Comparison of ENCODE assay signal across 12 mouse cellular contexts in the genomic region with DNA sequence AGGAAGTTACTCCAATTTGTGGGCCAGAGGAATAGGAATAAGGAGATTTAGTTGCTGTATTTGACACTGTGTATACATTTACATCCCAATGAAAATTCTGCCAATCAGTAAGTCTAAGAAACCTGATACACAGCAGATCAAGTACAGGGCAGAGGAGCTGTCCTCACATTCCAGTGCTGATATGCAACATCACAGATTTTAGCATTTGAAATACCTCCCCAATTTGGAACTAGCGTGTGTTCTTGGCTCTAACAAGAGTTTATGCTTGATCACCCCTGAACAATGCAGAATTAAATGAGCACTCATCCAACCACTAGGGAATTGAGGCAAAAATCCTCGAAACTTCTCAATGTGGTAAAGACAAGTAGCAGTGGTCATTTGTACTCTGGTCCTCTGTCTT.
DNase-seq lines count a peak whose midpoint lies in the region; ATAC-seq and TF ChIP-seq lines count a peak whose summit lies in the region.
"Had no signal": no experiment of that assay in that cellular context is flagged by ENCODE, and none has a peak within 500 bp of the region (broad histone marks: within the 10 kb centered on the region; RNA-seq: fewer than 3 reads in every experiment).

No protein-coding gene starts in this region.

- H3K27ac ChIP-seq in lung, embryonic 14.5 days (ENCODE audit: low read depth) = no peak overlapping the region
- H3K27ac ChIP-seq in neural tube, embryonic 11.5 days (ENCODE audit: low read depth, low read length) = no peak overlapping the region
- H3K27ac ChIP-seq in thymus, adult 2 months (ENCODE audit: control insufficient read depth, insufficient read depth, low read length) = no peak overlapping the region
- H3K27ac ChIP-seq in liver, postnatal 0 days (ENCODE audit: low read depth) = no peak overlapping the region

- H3K4me3 ChIP-seq in lung, embryonic 14.5 days (ENCODE audit: low read depth, low read length) = no peak overlapping the region
- no peak overlapping the region for H3K4me3 ChIP-seq in lung, adult 2 months (replicated peaks; ENCODE audit: extremely low read depth, low read depth, low read length)
- no peak overlapping the region for H3K4me3 ChIP-seq in neural tube, embryonic 11.5 days (ENCODE audit: low read depth, low read length)
- no peak overlapping the region for H3K4me3 ChIP-seq in thymus, adult 2 months (ENCODE audit: control insufficient read depth, insufficient read depth, low read length)
- no peak overlapping the region for H3K4me3 ChIP-seq in liver, postnatal 0 days (ENCODE audit: low read depth, low read length)

- H3K36me3 ChIP-seq in lung, embryonic 14.5 days (ENCODE audit: insufficient read depth) = no peaks in the 10 kb centered on the region
- no peaks in the 10 kb centered on the region for H3K36me3 ChIP-seq in neural tube, embryonic 11.5 days (ENCODE audit: control insufficient read depth, insufficient read depth, low read length)
- no peaks in the 10 kb centered on the region for H3K36me3 ChIP-seq in thymus, adult 2 months (ENCODE audit: control insufficient read depth, insufficient read depth, low read length)
- H3K36me3 ChIP-seq in liver, postnatal 0 days (replicated peaks; ENCODE audit: insufficient read depth, low read length) = no peaks in the 10 kb centered on the region

- WGBS in lung, embryonic 14.5 days = 58% methylated on average over 2 of the region's 2 CpGs
- 59% methylated on average over 2 of the region's 2 CpGs for WGBS in lung, adult 2 months
- 41% methylated on average over 2 of the region's 2 CpGs for WGBS in neural tube, embryonic 11.5 days
- 71% methylated on average over 2 of the region's 2 CpGs for whole genome bisulfite sequencing in thymus, adult 2 months
- WGBS in liver, postnatal 0 days (ENCODE audit: insufficient replicate concordance) = 52% methylated on average over 2 of the region's 2 CpGs

- no peaks in the 10 kb centered on the region for H3K4me1 ChIP-seq in lung, embryonic 14.5 days (ENCODE audit: insufficient read depth)
- H3K4me1 ChIP-seq in lung, adult 2 months (ENCODE audit: control insufficient read depth, insufficient read depth, low read length) = peaks cover 2% of the 10 kb centered on the region; the same call in 1 of the 2 replicates
- H3K4me1 ChIP-seq in neural tube, embryonic 11.5 days (ENCODE audit: control insufficient read depth, insufficient read depth, low read length) = no peaks in the 10 kb centered on the region
- no peaks in the 10 kb centered on the region for H3K4me1 ChIP-seq in thymus, adult 2 months (replicated peaks; ENCODE audit: control insufficient read depth, insufficient read depth, low read length)
- no peaks in the 10 kb centered on the region for H3K4me1 ChIP-seq in liver, postnatal 0 days (ENCODE audit: insufficient read depth)

- ATAC-seq in lung, embryonic 14.5 days (ENCODE audit: insufficient read depth) = no peak
- ATAC-seq in neural tube, embryonic 11.5 days (ENCODE audit: insufficient read depth, low FRiP score, low TSS enrichment) = no peak
- no peak for ATAC-seq in liver, postnatal 0 days

- H3K4me2 ChIP-seq in lung, embryonic 14.5 days = no peak overlapping the region
- no peak overlapping the region for H3K4me2 ChIP-seq in neural tube, embryonic 11.5 days (ENCODE audit: low read depth)
- no peak overlapping the region for H3K4me2 ChIP-seq in liver, postnatal 0 days (ENCODE audit: low read depth, low read length)
- H3K4me2 ChIP-seq: heart, embryonic 11.5 days had no signal

- TF ChIP-seq EP300 in liver, postnatal 0 days (IDR thresholded peaks at IDR 0.05; ENCODE audit: low read depth) = no peak

- H3K27me3 ChIP-seq in lung, embryonic 14.5 days (ENCODE audit: insufficient read depth, low read length) = no peaks in the 10 kb centered on the region
- H3K27me3 ChIP-seq in neural tube, embryonic 11.5 days (ENCODE audit: control insufficient read depth, insufficient read depth, low read length) = no peaks in the 10 kb centered on the region
- H3K27me3 ChIP-seq in thymus, adult 2 months (ENCODE audit: control insufficient read depth, insufficient read depth, low read length) = no peaks in the 10 kb centered on the region
- no peaks in the 10 kb centered on the region for H3K27me3 ChIP-seq in liver, postnatal 0 days (ENCODE audit: insufficient read depth, low read length)

- H3K9me3 ChIP-seq in lung, embryonic 14.5 days (ENCODE audit: low read depth, low read length) = no peaks in the 10 kb centered on the region
- no peaks in the 10 kb centered on the region for H3K9me3 ChIP-seq in neural tube, embryonic 11.5 days (ENCODE audit: control insufficient read depth, low read length)
- no peaks in the 10 kb centered on the region for H3K9me3 ChIP-seq in liver, postnatal 0 days (ENCODE audit: low read length)

- H3K9ac ChIP-seq in lung, embryonic 14.5 days = no peak overlapping the region
- H3K9ac ChIP-seq in neural tube, embryonic 11.5 days (ENCODE audit: low read length) = no peak overlapping the region
- no peak overlapping the region for H3K9ac ChIP-seq in liver, postnatal 0 days (replicated peaks)

- peak; percentile 16 for DNase-seq in adrenal gland, postnatal 10 days
- DNase-seq in adrenal gland, postnatal 4 days (ENCODE audit: low spot score in 2 of 2) = no peak
- DNase-seq in lung, embryonic 14.5 days = peak; percentile 83
- DNase-seq in lung, adult 2 months = no peak
- DNase-seq in embryo, embryonic 11 days = peak; percentile 62
- peak; percentile 26 for DNase-seq in neural tube, embryonic 11.5 days (ENCODE audit: low spot score)
- DNase-seq in thymus, adult 2 months = no peak
- no peak for DNase-seq in liver, postnatal 0 days
- DNase-seq: cerebellum, adult 9-10 months; liver; right cerebral cortex, postnatal 25 days had no signal

- TF ChIP-seq POLR2A in lung, adult 2 months (IDR thresholded peaks at IDR 0.05; ENCODE audit: borderline replicate concordance, extremely low read depth, low read depth, low read length) = no peak
- no peak for TF ChIP-seq POLR2A in thymus, adult 2 months (IDR thresholded peaks at IDR 0.05; ENCODE audit: control insufficient read depth, extremely low read depth, insufficient read depth, low read length, poor library complexity)

- TF ChIP-seq CTCF in lung, embryonic 14.5 days (IDR thresholded peaks at IDR 0.05; ENCODE audit: low read depth) = no peak
- TF ChIP-seq CTCF in lung, adult 2 months (IDR thresholded peaks at IDR 0.05; ENCODE audit: insufficient read depth, low read length) = no peak
- no peak for TF ChIP-seq CTCF in thymus, adult 2 months (IDR thresholded peaks at IDR 0.05; ENCODE audit: borderline replicate concordance, control insufficient read depth, extremely low read depth, insufficient read depth, low read length, poor library complexity)
- TF ChIP-seq CTCF in liver, postnatal 0 days (IDR thresholded peaks at IDR 0.05; ENCODE audit: low read depth) = no peak

Comparison
In these comparisons a context has a peak if more than half of its experiments do, and no peak if none do; other contexts are left out.
1. DNase-seq: peak in adrenal gland, postnatal 10 days (single experiment), lung, embryonic 14.5 days (single experiment), embryo, embryonic 11 days (single experiment) and neural tube, embryonic 11.5 days (single experiment); none in adrenal gland, postnatal 4 days (0 of 2), lung, adult 2 months (single experiment), thymus, adult 2 months (single experiment) and liver, postnatal 0 days (single experiment).